Mouse (Mus musculus): Measurements from ENCODE around the gene Slc16a12. TPM values are rescaled to one million over a fixed set of nuclear protein-coding genes. Genes with fewer than 3 reads are reported as not detected.

Gene Slc16a12
- polyA plus RNA-seq, 1 experiment from 2014 or later: 0.88 TPM

DNA sequence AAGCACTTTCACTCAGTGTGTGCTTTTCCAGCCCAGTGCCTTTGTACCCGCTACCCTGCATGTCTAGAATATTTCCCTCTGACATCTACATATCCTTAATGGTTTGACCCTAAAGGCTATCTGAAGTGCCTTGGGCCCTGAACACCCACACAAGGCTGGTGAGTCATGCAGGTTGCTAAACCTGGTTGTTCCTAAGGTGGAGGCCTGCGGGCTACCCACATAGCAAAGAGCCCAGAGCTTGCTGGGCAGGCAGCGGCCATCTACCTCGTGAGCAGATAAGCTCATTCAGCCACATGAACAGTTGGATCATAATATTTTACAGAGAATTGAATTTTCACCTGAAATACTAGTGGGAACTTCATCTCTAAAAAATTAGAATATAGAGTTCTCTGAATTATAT lies 11.2 kb downstream of the Slc16a12 start:
- Histone ChIP-seq H3K9ac (replicated peaks; ENCODE audit: low read depth, low read length) (no peak overlapping the region), H3K9me3 (ENCODE audit: control insufficient read depth, low read length) (no peaks in the 10 kb centered on the region), H3K4me3 (ENCODE audit: low read depth, low read length) (no peak overlapping the region), H3K36me3 (ENCODE audit: control insufficient read depth, insufficient read depth, low read length) (no peaks in the 10 kb centered on the region), H3K27me3 (ENCODE audit: control insufficient read depth, insufficient read depth, low read length) (no peaks in the 10 kb centered on the region), H3K4me2 (ENCODE audit: low read depth, low read length) (no peak overlapping the region), H3K4me1 (ENCODE audit: control insufficient read depth, insufficient read depth, low read length) (no peaks in the 10 kb centered on the region), H3K27ac (ENCODE audit: low read depth, low read length) (no peak overlapping the region)
- no peak for ATAC-seq (ENCODE audit: low read depth)
- 92% methylated on average over 4 of the region's 4 CpGs for WGBS

DNA sequence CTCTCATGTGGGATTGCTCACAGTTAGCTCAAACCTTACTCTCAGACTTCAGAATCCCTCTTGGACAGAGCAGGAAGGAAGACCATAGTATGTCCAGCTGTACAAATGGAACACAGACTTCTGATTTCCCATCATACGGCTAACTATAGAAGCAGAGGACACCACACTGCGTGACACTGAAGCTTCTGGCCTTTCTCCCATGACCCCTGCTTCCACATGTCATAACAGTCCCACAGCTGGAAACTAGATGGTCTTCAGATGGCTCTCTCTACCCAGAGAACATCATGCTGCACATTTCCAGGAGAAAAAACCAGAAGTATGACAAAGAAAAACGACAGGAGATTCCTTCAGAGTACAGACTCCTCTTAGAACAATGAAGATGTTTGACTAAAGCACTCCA lies 14.1 kb downstream of the Slc16a12 start:
- no peaks in the 10 kb centered on the region for H3K4me1 ChIP-seq (ENCODE audit: control insufficient read depth, insufficient read depth, low read length)
- H3K9me3 ChIP-seq (ENCODE audit: control insufficient read depth, low read length): no peaks in the 10 kb centered on the region
- no peak overlapping the region for H3K9ac ChIP-seq (replicated peaks; ENCODE audit: low read depth, low read length)
- ATAC-seq (ENCODE audit: low read depth): no peak
- H3K4me2 ChIP-seq (ENCODE audit: low read depth, low read length): no peak overlapping the region
- no peak overlapping the region for H3K27ac ChIP-seq (ENCODE audit: low read depth, low read length)
- no peaks in the 10 kb centered on the region for H3K36me3 ChIP-seq (ENCODE audit: control insufficient read depth, insufficient read depth, low read length)
- no peak overlapping the region for H3K4me3 ChIP-seq (ENCODE audit: low read depth, low read length)
- WGBS: 76% methylated on average over 3 of the region's 3 CpGs
- H3K27me3 ChIP-seq (ENCODE audit: control insufficient read depth, insufficient read depth, low read length): no peaks in the 10 kb centered on the region

DNA sequence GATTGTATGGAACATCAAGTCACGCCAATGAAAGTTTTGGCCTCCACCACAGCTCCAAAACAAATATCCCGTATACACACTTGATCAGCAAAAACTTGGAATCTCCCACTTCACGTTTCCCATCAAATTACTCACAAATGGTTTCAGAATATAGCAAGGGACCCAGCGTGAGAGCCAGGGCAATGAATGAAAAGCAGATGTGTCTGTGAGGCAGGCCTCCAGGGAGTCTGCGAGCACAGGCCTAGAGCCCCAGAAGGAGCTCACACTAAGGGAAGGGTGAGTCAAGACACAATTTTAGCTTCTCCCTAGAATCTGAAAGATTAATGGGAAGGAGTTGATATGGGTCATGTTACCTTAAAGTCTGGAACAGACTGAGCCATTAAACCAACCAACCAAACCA lies 15.7 kb downstream of the Slc16a12 start:
- no peak for ATAC-seq (ENCODE audit: low read depth)
- Histone ChIP-seq H3K4me2 (ENCODE audit: low read depth, low read length) (no peak overlapping the region), H3K27ac (ENCODE audit: low read depth, low read length) (no peak overlapping the region), H3K9ac (replicated peaks; ENCODE audit: low read depth, low read length) (no peak overlapping the region), H3K27me3 (ENCODE audit: control insufficient read depth, insufficient read depth, low read length) (no peaks in the 10 kb centered on the region), H3K9me3 (ENCODE audit: control insufficient read depth, low read length) (no peaks in the 10 kb centered on the region), H3K36me3 (ENCODE audit: control insufficient read depth, insufficient read depth, low read length) (no peaks in the 10 kb centered on the region), H3K4me3 (ENCODE audit: low read depth, low read length) (no peak overlapping the region), H3K4me1 (ENCODE audit: control insufficient read depth, insufficient read depth, low read length) (no peaks in the 10 kb centered on the region)
- 81% methylated on average over 5 of the region's 5 CpGs for WGBS

DNA sequence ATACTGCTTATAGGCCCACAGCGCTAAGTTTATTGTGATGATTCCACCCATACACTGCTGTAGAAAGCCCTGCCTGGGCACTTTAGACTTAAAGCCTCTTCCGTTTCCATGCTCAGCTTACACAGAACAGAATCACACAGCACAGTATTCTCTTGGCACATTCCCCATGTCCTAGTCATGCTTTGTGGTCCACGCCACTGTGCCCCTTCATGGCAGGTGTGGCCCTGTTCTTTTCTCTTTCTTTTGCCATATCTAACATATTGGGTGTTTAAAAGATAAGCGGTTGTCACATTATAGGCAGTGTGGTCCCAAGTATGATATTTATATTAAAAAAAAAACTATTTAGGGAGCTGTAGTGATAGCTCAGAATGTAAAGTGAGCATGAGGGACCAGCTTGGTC lies 16.5 kb downstream of the Slc16a12 start:
- Histone ChIP-seq H3K27me3 (ENCODE audit: control insufficient read depth, insufficient read depth, low read length) (no peaks in the 10 kb centered on the region), H3K27ac (ENCODE audit: low read depth, low read length) (no peak overlapping the region), H3K4me1 (ENCODE audit: control insufficient read depth, insufficient read depth, low read length) (no peaks in the 10 kb centered on the region), H3K9me3 (ENCODE audit: control insufficient read depth, low read length) (no peaks in the 10 kb centered on the region), H3K9ac (replicated peaks; ENCODE audit: low read depth, low read length) (no peak overlapping the region), H3K4me2 (ENCODE audit: low read depth, low read length) (no peak overlapping the region), H3K36me3 (ENCODE audit: control insufficient read depth, insufficient read depth, low read length) (no peaks in the 10 kb centered on the region), H3K4me3 (ENCODE audit: low read depth, low read length) (no peak overlapping the region)
- no peak for ATAC-seq (ENCODE audit: low read depth)
- 92% methylated on average over 4 of the region's 4 CpGs for WGBS

DNA sequence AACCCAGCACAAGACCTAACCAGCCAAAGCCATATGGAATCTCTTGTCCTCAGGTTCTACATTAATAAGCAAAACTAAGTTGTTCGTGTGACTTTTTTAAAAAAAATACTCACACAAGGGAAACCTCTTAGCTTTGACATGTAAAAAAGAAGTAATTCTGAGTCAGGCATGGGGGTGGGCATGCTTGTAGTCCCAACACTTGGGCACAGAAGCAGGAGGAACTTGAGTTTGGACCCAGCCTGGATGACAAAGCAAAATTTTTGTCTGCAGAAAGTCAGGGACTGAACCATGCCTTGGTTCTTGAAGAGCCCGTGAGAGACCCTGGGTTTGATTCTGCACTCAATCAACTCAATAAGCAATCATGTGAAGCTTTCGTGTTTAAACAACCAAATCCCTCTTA lies 17.6 kb downstream of the Slc16a12 start:
- ATAC-seq (ENCODE audit: low read depth): no peak
- H3K4me1 ChIP-seq (ENCODE audit: control insufficient read depth, insufficient read depth, low read length): no peaks in the 10 kb centered on the region
- H3K4me2 ChIP-seq (ENCODE audit: low read depth, low read length): no peak overlapping the region
- H3K27ac ChIP-seq (ENCODE audit: low read depth, low read length): no peak overlapping the region
- no peaks in the 10 kb centered on the region for H3K9me3 ChIP-seq (ENCODE audit: control insufficient read depth, low read length)
- H3K9ac ChIP-seq (replicated peaks; ENCODE audit: low read depth, low read length): no peak overlapping the region
- 89% methylated on average over 3 of the region's 3 CpGs for WGBS
- H3K36me3 ChIP-seq (ENCODE audit: control insufficient read depth, insufficient read depth, low read length): no peaks in the 10 kb centered on the region
- H3K4me3 ChIP-seq (ENCODE audit: low read depth, low read length): no peak overlapping the region
- no peaks in the 10 kb centered on the region for H3K27me3 ChIP-seq (ENCODE audit: control insufficient read depth, insufficient read depth, low read length)

DNA sequence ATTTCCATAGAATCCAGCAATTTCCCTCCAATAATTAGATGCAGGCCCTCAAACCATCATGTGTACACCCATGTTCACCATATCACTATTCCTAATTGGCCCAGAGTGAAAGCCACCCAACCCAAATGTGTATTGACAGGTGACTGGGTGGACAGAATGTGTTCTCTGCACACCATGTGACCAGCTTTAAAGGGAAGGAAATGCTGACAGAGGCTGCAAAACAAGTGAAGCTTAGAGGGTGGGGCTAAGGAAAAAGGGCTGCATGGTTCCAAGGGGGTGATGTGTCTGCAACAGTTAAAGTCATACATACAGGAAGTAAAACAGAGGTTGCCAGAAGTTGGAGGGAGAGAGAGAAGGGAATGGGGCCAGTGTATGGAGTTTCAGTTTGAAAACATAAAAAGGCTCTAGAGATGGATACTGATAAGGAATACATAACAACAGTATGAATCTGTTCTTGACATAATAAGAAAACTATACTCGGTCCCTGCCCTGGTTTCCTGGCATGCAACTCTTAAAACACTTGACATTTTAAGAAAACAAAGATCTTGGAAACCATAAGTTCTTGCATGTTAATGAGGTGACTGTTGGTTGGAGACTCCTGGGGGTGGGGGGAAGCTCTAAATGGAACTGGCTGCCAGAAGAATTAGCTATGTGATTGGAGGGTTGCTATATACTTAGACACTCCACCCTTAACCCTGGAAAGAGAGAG lies 20.7 kb downstream of the Slc16a12 start:
- Histone ChIP-seq H3K4me3 (ENCODE audit: low read depth, low read length) (no peak overlapping the region), H3K36me3 (ENCODE audit: control insufficient read depth, insufficient read depth, low read length) (no peaks in the 10 kb centered on the region), H3K27ac (ENCODE audit: low read depth, low read length) (no peak overlapping the region), H3K4me2 (ENCODE audit: low read depth, low read length) (no peak overlapping the region), H3K27me3 (ENCODE audit: control insufficient read depth, insufficient read depth, low read length) (no peaks in the 10 kb centered on the region), H3K9me3 (ENCODE audit: control insufficient read depth, low read length) (no peaks in the 10 kb centered on the region), H3K9ac (replicated peaks; ENCODE audit: low read depth, low read length) (no peak overlapping the region), H3K4me1 (ENCODE audit: control insufficient read depth, insufficient read depth, low read length) (no peaks in the 10 kb centered on the region)
- 88% methylated on average over 1 of the region's 1 CpGs for WGBS
- no peak for ATAC-seq (ENCODE audit: low read depth)

DNA sequence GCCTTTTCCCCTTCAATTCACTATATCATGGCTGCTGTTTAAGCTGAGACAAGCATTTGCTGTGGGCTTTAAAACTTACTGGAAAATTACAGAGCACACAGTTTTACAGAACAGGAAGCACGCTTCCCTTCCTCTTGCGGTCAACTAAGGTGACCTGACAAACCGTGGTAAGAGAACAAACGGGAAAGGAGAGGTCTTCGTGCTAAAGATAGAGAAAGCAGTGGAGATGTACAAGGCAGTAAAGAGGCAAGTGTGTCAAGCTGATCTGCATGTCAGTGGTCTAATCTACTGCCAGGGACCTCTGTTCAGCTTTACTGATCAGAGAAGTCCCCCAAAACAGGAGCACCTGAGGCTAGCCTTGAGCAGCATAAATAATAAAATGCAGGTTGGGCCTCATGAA lies 21.7 kb downstream of the Slc16a12 start:
- Histone ChIP-seq H3K27ac (ENCODE audit: low read depth, low read length) (no peak overlapping the region), H3K9ac (replicated peaks; ENCODE audit: low read depth, low read length) (no peak overlapping the region), H3K4me3 (ENCODE audit: low read depth, low read length) (no peak overlapping the region), H3K9me3 (ENCODE audit: control insufficient read depth, low read length) (no peaks in the 10 kb centered on the region), H3K36me3 (ENCODE audit: control insufficient read depth, insufficient read depth, low read length) (no peaks in the 10 kb centered on the region), H3K4me1 (ENCODE audit: control insufficient read depth, insufficient read depth, low read length) (no peaks in the 10 kb centered on the region), H3K4me2 (ENCODE audit: low read depth, low read length) (no peak overlapping the region), H3K27me3 (ENCODE audit: control insufficient read depth, insufficient read depth, low read length) (no peaks in the 10 kb centered on the region)
- no peak for ATAC-seq (ENCODE audit: low read depth)
- 83% methylated on average over 5 of the region's 5 CpGs for WGBS

DNA sequence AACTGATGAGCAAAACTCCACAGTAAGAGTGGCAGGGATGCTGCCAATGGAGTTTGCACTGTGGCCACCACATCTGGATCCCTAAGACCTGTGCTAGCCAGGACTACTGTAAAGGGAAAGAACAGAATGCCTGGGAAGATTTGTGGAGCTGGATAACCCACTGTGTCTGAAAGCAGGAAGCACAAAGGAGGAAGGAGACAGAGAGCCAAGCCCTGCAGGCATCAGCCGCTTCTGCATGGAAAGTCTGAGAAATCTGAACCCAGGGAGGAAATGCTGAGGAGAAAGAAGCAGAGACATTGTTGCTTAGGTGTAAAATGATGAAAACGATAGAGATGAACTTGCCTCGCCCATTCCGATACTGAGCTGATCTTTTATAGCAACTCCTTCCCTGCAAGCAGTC lies 22.5 kb downstream of the Slc16a12 start:
- no peak for ATAC-seq (ENCODE audit: low read depth)
- Histone ChIP-seq H3K9ac (replicated peaks; ENCODE audit: low read depth, low read length) (no peak overlapping the region), H3K4me3 (ENCODE audit: low read depth, low read length) (no peak overlapping the region), H3K27ac (ENCODE audit: low read depth, low read length) (no peak overlapping the region), H3K9me3 (ENCODE audit: control insufficient read depth, low read length) (no peaks in the 10 kb centered on the region), H3K27me3 (ENCODE audit: control insufficient read depth, insufficient read depth, low read length) (no peaks in the 10 kb centered on the region), H3K4me2 (ENCODE audit: low read depth, low read length) (no peak overlapping the region), H3K36me3 (ENCODE audit: control insufficient read depth, insufficient read depth, low read length) (no peaks in the 10 kb centered on the region), H3K4me1 (ENCODE audit: control insufficient read depth, insufficient read depth, low read length) (no peaks in the 10 kb centered on the region)
- 89% methylated on average over 4 of the region's 4 CpGs for WGBS

DNA sequence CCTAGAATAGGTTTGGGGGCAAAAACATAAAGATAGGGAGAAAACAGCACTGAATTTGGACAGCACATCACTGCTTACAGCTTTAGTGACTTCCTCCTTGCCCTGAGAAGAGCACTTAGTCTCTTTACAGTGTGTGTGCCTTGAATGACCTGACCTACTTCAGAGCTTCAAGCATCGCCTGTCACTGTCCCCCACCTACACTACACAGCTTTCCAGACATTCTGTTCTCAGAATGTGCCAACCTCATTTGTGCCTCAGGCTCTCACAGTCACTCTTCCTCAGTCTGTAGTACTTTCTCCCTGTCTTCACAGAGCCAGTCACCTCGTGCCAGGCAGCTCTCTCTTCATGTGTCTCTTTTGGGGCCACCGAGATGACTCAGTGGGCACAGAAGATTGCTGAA lies 24.5 kb downstream of the Slc16a12 start:
- Histone ChIP-seq H3K4me1 (ENCODE audit: control insufficient read depth, insufficient read depth, low read length) (no peaks in the 10 kb centered on the region), H3K27ac (ENCODE audit: low read depth, low read length) (no peak overlapping the region), H3K36me3 (ENCODE audit: control insufficient read depth, insufficient read depth, low read length) (no peaks in the 10 kb centered on the region), H3K4me3 (ENCODE audit: low read depth, low read length) (no peak overlapping the region), H3K4me2 (ENCODE audit: low read depth, low read length) (no peak overlapping the region), H3K9ac (replicated peaks; ENCODE audit: low read depth, low read length) (no peak overlapping the region), H3K27me3 (ENCODE audit: control insufficient read depth, insufficient read depth, low read length) (no peaks in the 10 kb centered on the region), H3K9me3 (ENCODE audit: control insufficient read depth, low read length) (no peaks in the 10 kb centered on the region)
- no peak for ATAC-seq (ENCODE audit: low read depth)
- WGBS: 87% methylated on average over 3 of the region's 3 CpGs

Data from neural tube, embryonic 14.5 days (tissue).